Mouse (Mus musculus) Muller cell, postnatal 12 days (primary cell): ENCODE measurements at regions not wholly inside any gene's neighbourhood (a gene's known extent, or its start where the extent isn't known, plus 50 kb on each side); places are given as distances from the start of the nearest gene placed in this dataset.
A peak's percentile ranks its signal among the peaks of the same experiment; 100 is the strongest.

Source experiments
- DNase-seq: peaks from one replicate; pipeline ENCODE4 v3.0.0-alpha.2; 2015; ENCODE audit errors: inconsistent ontology term

GRCm38 (mm10) chr8:44155705-44156321 lies 446.0 kb upstream of the Adam34 start:
- DNase-seq, result no peak

- no peak for DNase-seq
Observed at GRCm38 (mm10) chr8:44165115-44165514, 455.3 kb upstream of the Adam34 start.

GRCm38 (mm10) chr8:44177016-44177415 lies 467.2 kb upstream of the Adam34 start:
- DNase-seq, result peak; percentile 73

DNA sequence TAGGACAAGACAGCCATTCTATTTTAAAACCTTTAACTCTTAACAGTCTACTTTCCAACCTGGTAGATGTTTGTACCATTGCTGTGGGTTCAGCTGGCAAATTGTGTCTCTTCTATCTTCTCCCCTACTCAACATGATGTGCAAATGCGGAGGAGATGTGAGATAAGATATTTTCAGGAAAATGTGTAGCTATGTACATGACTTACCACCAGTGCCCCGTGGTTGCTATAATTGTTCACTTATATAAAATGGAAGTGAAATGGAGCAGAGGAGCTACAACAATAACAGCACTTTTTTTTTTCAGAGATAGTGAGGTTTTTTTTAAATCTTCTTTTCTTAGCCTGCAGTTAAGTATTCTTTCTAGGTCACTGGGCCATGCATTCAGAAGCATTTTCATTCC lies 492.4 kb upstream of the Adam34 start:
- DNase-seq, result no peak

GRCm38 (mm10) chr8:44206391-44207170 lies 496.7 kb upstream of the Adam34 start:
- DNase-seq, result no peak

DNA sequence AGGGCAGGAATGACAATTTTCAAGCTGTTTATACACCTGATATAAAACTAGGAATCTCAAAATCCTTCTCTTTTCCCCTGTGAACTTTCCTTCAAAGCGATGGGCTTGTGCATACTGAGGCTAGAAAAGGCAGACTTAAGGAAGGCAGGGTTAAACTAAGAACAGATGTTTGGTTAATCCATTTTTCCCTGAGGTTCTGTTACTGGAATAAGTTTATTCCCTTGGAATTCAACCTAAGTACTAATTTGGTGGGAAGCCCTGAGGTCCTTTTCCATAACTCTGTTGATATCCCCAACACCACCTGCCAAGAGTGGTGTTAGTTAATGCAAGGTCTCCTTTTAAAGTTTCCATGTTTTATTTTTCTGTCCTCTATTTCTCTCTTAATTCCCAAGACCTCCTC lies 512.5 kb upstream of the Adam34 start:
- no peak for DNase-seq

DNA sequence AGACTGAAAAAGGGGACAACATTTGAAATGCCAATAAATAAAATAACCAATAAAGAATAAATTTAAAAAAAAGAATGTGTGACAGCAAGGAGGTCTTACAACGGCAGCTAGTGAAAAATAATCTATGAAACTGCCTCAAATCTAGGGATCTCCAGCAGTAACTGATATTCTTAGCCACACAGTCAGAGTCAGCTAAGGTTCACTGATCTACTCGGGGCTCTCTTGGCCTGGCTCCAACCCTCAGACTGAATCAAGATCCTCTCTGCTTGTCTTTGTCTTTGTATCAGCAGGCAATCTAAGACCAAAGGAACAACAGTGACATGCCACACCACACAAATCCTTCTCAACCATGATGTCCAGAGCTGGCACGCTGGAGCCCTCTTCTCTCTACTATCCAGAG lies 542.5 kb upstream of the Adam34 start:
- no peak for DNase-seq

- DNase-seq, result no peak
Observed at GRCm38 (mm10) chr8:44257051-44257450, 547.2 kb upstream of the Adam34 start.

DNA sequence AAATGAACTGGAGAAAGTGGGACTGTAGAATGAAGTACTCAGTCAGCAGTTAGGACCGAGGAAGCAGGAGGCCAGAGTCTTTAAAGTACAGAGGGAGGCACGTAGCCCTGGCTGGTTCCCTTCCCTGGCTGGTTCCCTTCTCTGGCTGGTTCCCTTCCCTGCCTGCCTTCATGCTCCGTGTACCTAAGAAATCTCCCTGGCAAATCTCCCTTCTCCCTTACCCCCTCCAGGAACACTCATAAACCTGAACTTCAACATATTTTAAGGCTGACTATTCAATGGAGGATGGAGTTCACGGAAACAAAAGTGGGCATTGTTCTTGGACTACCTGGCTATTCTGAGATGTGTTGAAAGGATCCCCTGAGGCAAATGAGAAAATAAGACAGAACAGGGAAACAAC lies 551.2 kb upstream of the Adam34 start:
- DNase-seq, result no peak

DNA sequence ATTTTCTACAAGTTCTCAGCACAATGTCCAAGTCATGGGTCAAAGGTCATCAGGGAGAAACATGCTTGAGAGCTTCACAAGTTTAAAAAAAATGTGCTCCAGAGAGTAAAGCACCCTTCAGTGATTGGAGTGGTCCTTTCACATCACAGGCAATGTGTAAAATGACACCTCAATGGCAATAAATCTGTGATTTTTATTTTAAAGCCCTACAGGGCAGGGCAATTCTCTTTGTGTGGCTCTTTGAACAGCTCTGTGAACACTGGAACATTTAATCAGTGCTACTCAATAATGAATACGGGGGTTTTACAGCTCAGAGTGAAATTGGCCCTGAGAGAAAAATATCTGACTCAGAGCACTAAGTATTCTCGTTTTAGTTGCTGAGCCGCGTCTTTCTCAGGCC lies 563.5 kb upstream of the Adam34 start:
- no peak for DNase-seq

GRCm38 (mm10) chr8:44318216-44318615 lies 608.4 kb upstream of the Adam34 start:
- DNase-seq, result no peak

DNA sequence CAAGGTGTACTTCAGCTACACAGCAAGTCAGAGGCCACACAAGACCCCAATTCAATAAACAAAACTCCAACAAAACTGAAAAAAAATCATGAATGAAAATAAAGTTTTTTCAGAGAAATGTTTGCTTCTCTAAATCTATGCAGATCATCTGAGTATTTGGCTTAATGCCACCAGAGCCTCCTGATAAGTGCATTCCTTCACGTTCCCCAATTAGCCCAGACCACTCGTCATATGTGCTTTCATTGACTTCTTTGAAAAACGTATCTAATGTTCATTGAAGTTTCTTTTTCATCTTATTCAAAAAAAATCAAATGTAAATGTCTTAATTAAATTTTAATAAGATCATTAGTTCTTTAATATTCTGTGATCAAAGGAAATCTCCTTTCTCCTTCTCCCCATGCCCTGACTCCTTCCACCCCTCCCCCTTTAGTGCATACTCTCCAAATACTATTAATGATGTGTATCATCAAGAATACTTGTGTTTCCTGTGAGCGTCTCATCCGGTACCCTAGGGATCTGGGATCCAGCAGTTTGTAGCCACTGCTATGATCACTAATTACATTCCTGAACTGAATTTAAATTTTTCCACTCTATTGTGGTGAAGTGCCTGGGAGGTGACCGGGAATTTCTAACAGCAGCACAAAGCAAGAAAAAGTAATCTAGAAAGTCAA lies 600.8 kb upstream of the Fat1 start:
- DNase-seq, result peak; percentile 26

DNA sequence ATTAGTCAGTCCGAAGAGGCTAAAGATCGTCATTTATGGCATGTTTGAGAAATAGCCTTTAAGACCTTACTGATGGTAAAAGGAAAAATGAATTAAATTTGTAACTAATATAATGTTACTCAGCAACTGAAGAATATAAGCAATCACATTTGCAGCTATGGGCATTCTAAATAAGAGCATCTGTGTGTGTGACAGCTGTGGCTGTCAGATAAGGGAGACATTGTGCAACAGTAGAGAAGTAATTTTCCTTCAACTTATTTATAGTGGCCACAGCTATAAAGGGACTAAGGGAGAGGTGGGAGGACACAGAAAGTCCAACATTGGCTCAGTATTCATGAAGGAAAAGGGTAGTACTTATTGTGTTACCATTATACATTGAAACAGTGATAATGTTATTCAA lies 591.8 kb upstream of the Fat1 start:
- DNase-seq, result no peak

DNA sequence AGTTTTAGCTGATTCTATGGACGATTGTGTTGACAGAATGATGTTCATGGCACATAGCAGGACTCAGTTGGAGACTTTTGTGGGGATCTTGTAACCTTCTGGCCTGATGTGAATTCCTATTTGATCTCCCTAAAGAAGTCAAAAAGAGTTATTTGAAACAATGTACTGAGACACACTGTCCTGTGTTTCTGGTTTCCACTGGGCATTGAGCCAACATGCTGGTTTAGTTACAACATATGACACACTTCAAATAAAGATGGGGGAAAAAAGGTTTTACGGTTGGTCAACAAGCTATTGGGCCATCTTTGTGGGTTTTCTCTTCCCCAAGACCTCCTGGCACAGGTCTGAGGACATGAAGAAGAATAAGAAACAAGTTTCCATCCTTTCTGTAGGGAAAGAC lies 591.3 kb upstream of the Fat1 start:
- DNase-seq, result peak; percentile 26

DNA sequence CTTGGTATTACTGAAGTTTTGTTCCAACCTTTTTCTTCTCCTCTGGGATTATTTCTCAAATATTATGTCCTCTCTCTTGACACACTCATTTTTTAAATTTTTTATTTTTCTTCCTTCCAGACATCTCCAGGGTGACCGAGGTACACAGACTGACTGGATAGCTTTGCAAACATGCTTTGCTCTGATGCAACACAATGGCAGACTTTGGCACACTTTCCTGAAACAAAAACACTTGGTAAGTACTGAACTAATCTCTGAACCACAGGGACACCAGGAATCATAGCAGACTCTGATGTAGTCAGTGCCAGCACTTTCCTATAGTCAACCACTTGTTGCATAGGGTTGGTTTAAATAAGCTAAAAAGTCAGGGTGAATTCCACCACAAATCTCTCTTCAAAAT lies 587.8 kb upstream of the Fat1 start:
- peak; percentile 37 for DNase-seq

GRCm38 (mm10) chr8:44373987-44374386 lies 561.3 kb upstream of the Fat1 start:
- no peak for DNase-seq

DNA sequence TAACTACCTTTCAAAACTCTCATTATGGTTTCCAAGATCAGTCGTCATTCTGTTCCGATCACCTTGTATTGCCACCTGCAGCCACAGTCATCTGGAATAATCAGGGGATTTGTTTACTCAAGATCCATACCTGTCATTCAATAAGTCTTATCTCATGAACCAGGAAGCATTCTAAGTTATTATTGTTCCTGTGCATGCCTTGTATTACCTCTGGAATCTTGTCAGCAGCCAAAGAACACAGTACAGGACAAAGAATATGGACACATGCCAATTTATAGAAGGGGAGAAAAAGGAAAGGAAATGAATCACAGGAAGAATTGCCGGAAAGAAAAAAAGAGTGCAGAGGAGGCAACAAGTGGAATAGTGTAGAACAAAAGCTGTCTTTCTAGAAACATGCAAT lies 557.5 kb upstream of the Fat1 start:
- peak; percentile 70 for DNase-seq

- DNase-seq, result no peak
Observed at GRCm38 (mm10) chr8:44408462-44408861, 526.8 kb upstream of the Fat1 start.

DNA sequence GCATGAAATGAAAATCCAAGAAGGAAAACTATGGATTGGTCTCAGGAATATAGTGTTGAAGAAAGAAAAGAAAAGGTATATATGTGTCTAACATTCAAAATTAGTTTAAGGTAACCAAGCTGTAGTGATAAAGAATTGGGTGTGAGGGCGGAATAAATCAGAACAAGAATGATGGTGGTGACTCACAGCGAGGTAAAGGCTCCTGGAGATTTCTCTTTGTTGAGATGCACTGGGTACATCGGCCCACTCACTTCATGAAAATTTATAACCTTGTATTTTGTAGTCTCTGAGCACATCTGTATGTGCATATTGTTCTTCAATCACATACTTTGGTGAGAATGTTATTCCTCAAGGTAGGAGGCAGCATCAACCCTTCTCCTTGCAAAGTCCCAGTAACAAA lies 525.0 kb upstream of the Fat1 start:
- no peak for DNase-seq

- no peak for DNase-seq
Observed at GRCm38 (mm10) chr8:44418003-44418402, 517.2 kb upstream of the Fat1 start.

- peak; percentile 18 for DNase-seq
Observed at GRCm38 (mm10) chr8:44455433-44455832, 479.8 kb upstream of the Fat1 start.

DNA sequence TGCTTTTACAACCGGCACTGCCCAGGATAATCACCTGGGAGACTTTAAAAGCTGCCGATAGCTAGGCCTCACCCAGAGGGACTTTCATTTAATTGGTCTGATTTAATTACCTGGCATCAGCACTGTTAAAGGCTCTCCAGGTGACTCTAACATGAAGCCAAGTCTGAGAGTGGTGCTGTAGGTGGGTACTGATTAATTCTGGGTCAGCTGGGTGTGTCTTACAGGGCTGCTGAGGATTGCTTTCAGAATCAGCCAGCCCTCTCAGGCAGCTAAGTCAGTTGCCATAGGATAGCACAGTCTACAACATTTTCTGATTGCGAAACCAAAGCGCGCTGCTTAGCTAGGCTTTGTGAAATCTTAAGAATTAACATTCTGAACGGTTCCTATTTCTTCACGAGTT lies 478.9 kb upstream of the Fat1 start:
- no peak for DNase-seq
